Mouse (Mus musculus): Measurements from ENCODE around the gene Hdac11. TPM values are rescaled to one million over a fixed set of nuclear protein-coding genes. Genes with fewer than 3 reads are reported as not detected.

Hdac11 gene
- polyA plus RNA-seq, 1 experiment from 2014 or later: 7.2 TPM

GRCm38 (mm10) chr6:91191465-91191864, 35.0 kb downstream of the Hdac11 start:
- no peak for ATAC-seq (replicated peaks; ENCODE audit: low FRiP score)
- H3K4me3 ChIP-seq (ENCODE audit: low read depth, low read length): no peak overlapping the region
- H3K27me3 ChIP-seq (replicated peaks; ENCODE audit: control insufficient read depth, insufficient read depth, low read length): no peaks in the 10 kb centered on the region; the same call in 1 of the 2 replicates
- no peak overlapping the region for H3K27ac ChIP-seq (ENCODE audit: low read depth, low read length)
- no peaks in the 10 kb centered on the region for H3K36me3 ChIP-seq (ENCODE audit: control insufficient read depth, insufficient read depth, low read length)
- no peak overlapping the region for H3K4me2 ChIP-seq
- 61% methylated on average over 2 of the region's 2 CpGs for WGBS
- peaks cover 9% of the 10 kb centered on the region; the same call in 1 of the 2 replicates for H3K4me1 ChIP-seq (replicated peaks; ENCODE audit: control insufficient read depth, insufficient read depth, low read length)
- H3K9me3 ChIP-seq (ENCODE audit: control insufficient read depth, low read length): no peaks in the 10 kb centered on the region
- H3K9ac ChIP-seq (ENCODE audit: low read depth, low read length): no peak overlapping the region
- no peak for DNase-seq (ENCODE audit: low spot score)

GRCm38 (mm10) chr6:91192421-91192820, 36.0 kb downstream of the Hdac11 start:
- no peak overlapping the region for H3K9ac ChIP-seq (ENCODE audit: low read depth, low read length)
- H3K4me1 ChIP-seq (replicated peaks; ENCODE audit: control insufficient read depth, insufficient read depth, low read length): peaks cover 9% of the 10 kb centered on the region; the same call in 1 of the 2 replicates
- no peaks in the 10 kb centered on the region for H3K9me3 ChIP-seq (ENCODE audit: control insufficient read depth, low read length)
- no peaks in the 10 kb centered on the region for H3K27me3 ChIP-seq (replicated peaks; ENCODE audit: control insufficient read depth, insufficient read depth, low read length)
- WGBS: 49% methylated on average over 3 of the region's 3 CpGs
- H3K27ac ChIP-seq (ENCODE audit: low read depth, low read length): no peak overlapping the region
- DNase-seq (ENCODE audit: low spot score): no peak
- no peak for ATAC-seq (replicated peaks; ENCODE audit: low FRiP score)
- H3K36me3 ChIP-seq (ENCODE audit: control insufficient read depth, insufficient read depth, low read length): no peaks in the 10 kb centered on the region
- no peak overlapping the region for H3K4me3 ChIP-seq (ENCODE audit: low read depth, low read length)
- no peak overlapping the region for H3K4me2 ChIP-seq

GRCm38 (mm10) chr6:91192851-91193545, 36.5 kb downstream of the Hdac11 start:
- peak; percentile 31; the same call in 1 of the 2 replicates for ATAC-seq (replicated peaks; ENCODE audit: low FRiP score)
- Histone ChIP-seq H3K27ac (ENCODE audit: low read depth, low read length) (peak overlapping the region; percentile 48; the same call in 1 of the 2 replicates), H3K36me3 (ENCODE audit: control insufficient read depth, insufficient read depth, low read length) (no peaks in the 10 kb centered on the region), H3K4me3 (ENCODE audit: low read depth, low read length) (no peak overlapping the region), H3K9ac (ENCODE audit: low read depth, low read length) (no peak overlapping the region), H3K4me1 (replicated peaks; ENCODE audit: control insufficient read depth, insufficient read depth, low read length) (peaks cover 9% of the 10 kb centered on the region; the same call in 1 of the 2 replicates), H3K27me3 (replicated peaks; ENCODE audit: control insufficient read depth, insufficient read depth, low read length) (no peaks in the 10 kb centered on the region; the same call in 1 of the 2 replicates), H3K4me2 (no peak overlapping the region), H3K9me3 (ENCODE audit: control insufficient read depth, low read length) (no peaks in the 10 kb centered on the region)
- WGBS: 44% methylated on average over 1 of the region's 1 CpGs
- DNase-seq (ENCODE audit: low spot score): no peak

DNA sequence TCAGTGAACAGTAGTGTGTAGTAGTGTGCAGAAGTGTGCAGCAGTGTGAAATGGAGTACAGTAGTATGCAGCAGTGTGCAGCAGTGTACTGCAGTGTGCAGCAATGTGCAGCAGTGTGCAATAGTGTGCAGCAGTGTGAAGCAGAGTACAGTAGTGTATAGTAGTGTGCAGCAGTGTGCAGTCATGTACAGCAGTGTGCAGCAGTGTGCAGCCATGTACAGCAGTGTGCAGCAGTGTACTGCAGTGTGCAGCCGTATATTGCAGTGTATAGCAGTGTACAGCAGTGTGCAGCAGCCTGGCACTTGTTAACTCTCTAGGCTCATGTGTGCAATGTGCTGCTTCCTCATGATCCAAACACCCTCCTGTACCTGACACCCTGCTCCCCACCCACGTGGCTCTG, 42.0 kb downstream of the Hdac11 start:
- no peaks in the 10 kb centered on the region for H3K9me3 ChIP-seq (ENCODE audit: control insufficient read depth, low read length)
- 50% methylated on average over 2 of the region's 2 CpGs for WGBS
- 0 out of 2 replicates have a peak, but pooled peaks cover 3% of the 10 kb centered on the region for H3K4me1 ChIP-seq (replicated peaks; ENCODE audit: control insufficient read depth, insufficient read depth, low read length)
- DNase-seq (ENCODE audit: low spot score) (no peak), ATAC-seq (replicated peaks; ENCODE audit: low FRiP score) (no peak)
- H3K27ac ChIP-seq (ENCODE audit: low read depth, low read length): no peak overlapping the region
- H3K36me3 ChIP-seq (ENCODE audit: control insufficient read depth, insufficient read depth, low read length): no peaks in the 10 kb centered on the region
- H3K27me3 ChIP-seq (replicated peaks; ENCODE audit: control insufficient read depth, insufficient read depth, low read length): no peaks in the 10 kb centered on the region; the same call in 1 of the 2 replicates
- no peak overlapping the region for H3K9ac ChIP-seq (ENCODE audit: low read depth, low read length)
- no peak overlapping the region for H3K4me2 ChIP-seq
- H3K4me3 ChIP-seq (ENCODE audit: low read depth, low read length): no peak overlapping the region

GRCm38 (mm10) chr6:91200429-91201188, 44.1 kb downstream of the Hdac11 start:
- no peak overlapping the region for H3K4me2 ChIP-seq
- H3K27ac ChIP-seq (ENCODE audit: low read depth, low read length): no peak overlapping the region
- no peak overlapping the region for H3K4me3 ChIP-seq (ENCODE audit: low read depth, low read length)
- no peaks in the 10 kb centered on the region for H3K9me3 ChIP-seq (ENCODE audit: control insufficient read depth, low read length)
- H3K27me3 ChIP-seq (replicated peaks; ENCODE audit: control insufficient read depth, insufficient read depth, low read length): no peaks in the 10 kb centered on the region; the same call in none of the 2 replicates
- no peaks in the 10 kb centered on the region for H3K36me3 ChIP-seq (ENCODE audit: control insufficient read depth, insufficient read depth, low read length)
- H3K4me1 ChIP-seq (replicated peaks; ENCODE audit: control insufficient read depth, insufficient read depth, low read length): no peaks in the 10 kb centered on the region
- WGBS: 57% methylated on average over 8 of the region's 8 CpGs
- no peak for ATAC-seq (replicated peaks; ENCODE audit: low FRiP score)
- no peak overlapping the region for H3K9ac ChIP-seq (ENCODE audit: low read depth, low read length)
- no peak for DNase-seq (ENCODE audit: low spot score)

GRCm38 (mm10) chr6:91201881-91202341, 45.4 kb downstream of the Hdac11 start:
- Histone ChIP-seq H3K36me3 (ENCODE audit: control insufficient read depth, insufficient read depth, low read length) (no peaks in the 10 kb centered on the region), H3K4me3 (ENCODE audit: low read depth, low read length) (no peak overlapping the region), H3K9ac (ENCODE audit: low read depth, low read length) (no peak overlapping the region), H3K4me1 (replicated peaks; ENCODE audit: control insufficient read depth, insufficient read depth, low read length) (no peaks in the 10 kb centered on the region), H3K27me3 (replicated peaks; ENCODE audit: control insufficient read depth, insufficient read depth, low read length) (no peaks in the 10 kb centered on the region; the same call in none of the 2 replicates), H3K9me3 (ENCODE audit: control insufficient read depth, low read length) (no peaks in the 10 kb centered on the region), H3K4me2 (no peak overlapping the region), H3K27ac (ENCODE audit: low read depth, low read length) (no peak overlapping the region)
- 71% methylated on average over 8 of the region's 8 CpGs for WGBS
- no peak for DNase-seq (ENCODE audit: low spot score)
- ATAC-seq (replicated peaks; ENCODE audit: low FRiP score): no peak

- WGBS: 61% methylated on average over 4 of the region's 4 CpGs
- Histone ChIP-seq H3K9ac (ENCODE audit: low read depth, low read length) (no peak overlapping the region), H3K9me3 (ENCODE audit: control insufficient read depth, low read length) (no peaks in the 10 kb centered on the region), H3K4me2 (no peak overlapping the region), H3K27me3 (replicated peaks; ENCODE audit: control insufficient read depth, insufficient read depth, low read length) (no peaks in the 10 kb centered on the region; the same call in none of the 2 replicates), H3K4me1 (replicated peaks; ENCODE audit: control insufficient read depth, insufficient read depth, low read length) (no peaks in the 10 kb centered on the region), H3K27ac (ENCODE audit: low read depth, low read length) (no peak overlapping the region), H3K4me3 (ENCODE audit: low read depth, low read length) (no peak overlapping the region), H3K36me3 (ENCODE audit: control insufficient read depth, insufficient read depth, low read length) (no peaks in the 10 kb centered on the region)
- DNase-seq (ENCODE audit: low spot score) (no peak), ATAC-seq (replicated peaks; ENCODE audit: low FRiP score) (no peak)
These were observed 46.1 kb downstream of the Hdac11 start for GRCm38 (mm10) chr6:91202571-91202970.

- ATAC-seq (replicated peaks; ENCODE audit: low FRiP score) (no peak), DNase-seq (ENCODE audit: low spot score) (no peak)
- Histone ChIP-seq H3K36me3 (ENCODE audit: control insufficient read depth, insufficient read depth, low read length) (no peaks in the 10 kb centered on the region), H3K27me3 (replicated peaks; ENCODE audit: control insufficient read depth, insufficient read depth, low read length) (peaks cover 6% of the 10 kb centered on the region), H3K4me2 (no peak overlapping the region), H3K4me3 (ENCODE audit: low read depth, low read length) (no peak overlapping the region), H3K27ac (ENCODE audit: low read depth, low read length) (no peak overlapping the region), H3K9ac (ENCODE audit: low read depth, low read length) (no peak overlapping the region), H3K4me1 (replicated peaks; ENCODE audit: control insufficient read depth, insufficient read depth, low read length) (no peaks in the 10 kb centered on the region; the same call in 1 of the 2 replicates), H3K9me3 (ENCODE audit: control insufficient read depth, low read length) (no peaks in the 10 kb centered on the region)
- WGBS: 53% methylated on average over 3 of the region's 3 CpGs
These were observed 48.9 kb downstream of the Hdac11 start for GRCm38 (mm10) chr6:91205346-91205745.
